Mouse (Mus musculus): ENCODE results near the gene Ubap1l. TPM values are rescaled to one million over a fixed set of nuclear protein-coding genes. Genes with fewer than 3 reads are reported as not detected.

Gene Ubap1l
- polyA plus RNA-seq, 1 experiment = 10.3 TPM

DNA sequence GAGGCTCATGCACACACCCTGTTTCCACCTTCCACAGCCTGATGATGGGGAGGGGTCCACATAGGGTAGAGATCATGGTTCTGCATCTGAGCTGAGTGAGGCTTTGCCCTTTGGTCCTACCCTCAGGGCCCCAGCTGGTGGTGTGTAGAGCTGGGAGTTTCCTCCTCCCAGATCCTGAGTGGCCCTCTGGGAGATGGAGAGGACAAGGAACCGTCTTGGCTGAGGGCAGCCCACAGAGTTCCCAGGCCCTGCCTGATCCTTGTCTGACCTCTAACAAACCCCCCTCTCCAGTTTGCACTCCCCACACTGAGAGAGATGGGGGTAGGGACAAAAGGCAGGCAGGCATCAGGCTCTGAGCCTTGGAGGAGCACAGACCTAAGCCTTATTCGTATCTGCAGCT, 33.5 kb downstream of the Ubap1l start:
- no peak for TF ChIP-seq POLR2A (IDR thresholded peaks at IDR 0.05; ENCODE audit: borderline replicate concordance, extremely low read depth, insufficient read depth, insufficient read length, poor library complexity, severe bottlenecking)
- TF ChIP-seq CTCF (IDR thresholded peaks at IDR 0.05; ENCODE audit: borderline replicate concordance, extremely low read depth, insufficient read depth, insufficient read length) = no peak
- DNase-seq (ENCODE audit: low read depth) = no peak

DNA sequence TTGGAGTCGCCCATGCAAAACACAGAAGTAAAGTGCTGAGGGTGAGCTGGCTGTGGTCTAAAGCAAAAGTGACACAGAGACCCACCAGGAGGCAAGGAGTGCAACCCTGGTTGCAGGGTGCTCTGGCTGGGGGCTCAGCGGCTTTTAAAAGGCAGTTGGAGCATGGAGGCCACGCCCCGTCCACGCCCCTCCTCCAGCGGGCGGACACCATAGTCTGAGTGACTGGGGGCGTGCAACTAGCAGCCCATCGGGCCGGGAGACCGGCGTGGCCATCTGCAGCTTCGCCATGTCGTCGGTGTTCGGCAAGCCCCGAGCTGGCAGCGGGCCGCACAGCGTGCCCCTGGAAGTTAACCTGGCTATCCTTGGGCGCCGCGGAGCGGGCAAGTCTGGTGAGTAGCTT, 37.4 kb downstream of the Ubap1l start, which contains the start of gene Rasl12:
Gene Rasl12 (plus strand): TSS at position 228 of the 400 bp plus-strand sequence.
- peak; percentile 85 for DNase-seq (ENCODE audit: low read depth)
- TF ChIP-seq CTCF (IDR thresholded peaks at IDR 0.05; ENCODE audit: borderline replicate concordance, extremely low read depth, insufficient read depth, insufficient read length) = no peak
- TF ChIP-seq POLR2A (IDR thresholded peaks at IDR 0.05; ENCODE audit: borderline replicate concordance, extremely low read depth, insufficient read depth, insufficient read length, poor library complexity, severe bottlenecking) = peak; percentile 33; the same call in 1 of the 2 replicates

DNA sequence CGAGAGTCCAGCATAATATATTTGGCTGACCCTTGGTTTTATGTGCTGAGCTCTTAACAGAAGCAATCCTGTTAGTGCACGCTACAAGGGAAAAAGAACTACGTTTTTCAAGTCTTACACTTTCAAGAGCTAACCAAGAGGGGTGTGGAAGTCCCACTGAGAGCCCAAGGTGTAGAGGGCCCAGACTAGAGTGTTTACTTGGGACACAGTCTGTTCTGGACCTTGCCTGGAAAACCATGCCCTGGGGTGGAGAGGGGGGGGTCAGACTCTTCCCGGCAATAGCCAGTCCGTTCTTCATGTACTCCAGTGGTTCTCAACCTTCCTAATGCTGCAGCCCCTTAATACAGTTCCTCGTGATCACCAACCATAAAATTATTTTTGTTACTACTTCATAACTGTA, 39.1 kb downstream of the Ubap1l start:
- no peak for DNase-seq (ENCODE audit: low read depth)
- no peak for TF ChIP-seq CTCF (IDR thresholded peaks at IDR 0.05; ENCODE audit: borderline replicate concordance, extremely low read depth, insufficient read depth, insufficient read length)
- TF ChIP-seq POLR2A (IDR thresholded peaks at IDR 0.05; ENCODE audit: borderline replicate concordance, extremely low read depth, insufficient read depth, insufficient read length, poor library complexity, severe bottlenecking) = no peak

DNA sequence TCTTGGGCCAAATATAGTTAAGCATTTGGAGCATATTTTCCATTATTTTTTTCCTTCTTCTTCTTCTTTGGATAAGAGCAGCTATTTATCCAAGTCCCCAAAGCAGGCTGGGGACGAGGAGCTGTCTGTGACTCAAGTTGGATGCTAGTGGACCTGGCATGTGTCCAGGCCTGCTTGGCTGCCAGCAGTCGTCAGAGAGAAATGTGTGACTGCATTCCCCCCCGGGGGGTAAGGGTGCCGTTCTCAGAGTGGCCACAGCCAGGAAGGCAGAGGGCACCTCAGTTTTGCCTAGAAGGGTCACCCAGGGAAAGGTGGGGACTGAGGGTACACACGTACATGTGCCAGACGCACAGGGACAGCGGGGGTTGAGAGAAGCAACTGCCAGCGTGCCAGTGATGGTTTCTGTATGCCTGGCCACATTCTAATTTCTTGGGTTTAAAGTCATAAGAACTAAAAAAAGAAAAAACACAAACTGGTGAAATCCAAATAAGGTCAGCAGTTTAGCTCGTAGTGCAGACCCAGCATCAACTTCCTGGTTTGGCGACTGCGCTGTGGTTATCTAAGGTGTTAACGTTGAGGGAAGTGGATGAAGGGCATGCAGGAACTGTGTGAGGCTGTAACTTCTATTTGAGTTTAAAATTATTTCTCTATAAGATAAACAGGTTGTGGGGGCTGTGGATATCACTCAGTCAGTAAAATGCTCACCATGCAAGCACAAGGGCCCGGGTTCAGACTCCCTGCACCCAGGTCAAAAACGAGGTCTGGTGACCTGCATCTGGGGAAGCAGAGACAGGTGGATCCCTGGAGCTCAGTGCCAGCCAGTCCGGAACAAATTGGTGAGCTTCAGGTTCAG, 43.7 kb downstream of the Ubap1l start:
- DNase-seq (ENCODE audit: low read depth) = peak; percentile 79
- no peak for TF ChIP-seq CTCF (IDR thresholded peaks at IDR 0.05; ENCODE audit: borderline replicate concordance, extremely low read depth, insufficient read depth, insufficient read length)
- TF ChIP-seq POLR2A (IDR thresholded peaks at IDR 0.05; ENCODE audit: borderline replicate concordance, extremely low read depth, insufficient read depth, insufficient read length, poor library complexity, severe bottlenecking) = no peak

DNA sequence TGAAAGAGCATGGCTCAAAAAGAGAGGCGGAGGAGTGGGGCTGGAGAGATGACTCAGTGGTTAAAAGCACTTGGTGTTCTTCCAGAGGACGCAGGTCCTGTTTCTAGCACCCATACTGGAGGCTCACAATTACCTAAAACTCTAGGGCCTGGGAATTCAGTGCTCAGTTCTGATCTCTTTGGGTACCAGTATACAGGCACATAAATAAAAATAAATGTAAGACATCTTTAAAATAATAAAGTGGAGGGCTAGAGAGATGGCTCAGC, 44.3 kb downstream of the Ubap1l start:
- DNase-seq (ENCODE audit: low read depth) = no peak
- TF ChIP-seq CTCF (IDR thresholded peaks at IDR 0.05; ENCODE audit: borderline replicate concordance, extremely low read depth, insufficient read depth, insufficient read length) (no peak), POLR2A (IDR thresholded peaks at IDR 0.05; ENCODE audit: borderline replicate concordance, extremely low read depth, insufficient read depth, insufficient read length, poor library complexity, severe bottlenecking) (no peak)

DNA sequence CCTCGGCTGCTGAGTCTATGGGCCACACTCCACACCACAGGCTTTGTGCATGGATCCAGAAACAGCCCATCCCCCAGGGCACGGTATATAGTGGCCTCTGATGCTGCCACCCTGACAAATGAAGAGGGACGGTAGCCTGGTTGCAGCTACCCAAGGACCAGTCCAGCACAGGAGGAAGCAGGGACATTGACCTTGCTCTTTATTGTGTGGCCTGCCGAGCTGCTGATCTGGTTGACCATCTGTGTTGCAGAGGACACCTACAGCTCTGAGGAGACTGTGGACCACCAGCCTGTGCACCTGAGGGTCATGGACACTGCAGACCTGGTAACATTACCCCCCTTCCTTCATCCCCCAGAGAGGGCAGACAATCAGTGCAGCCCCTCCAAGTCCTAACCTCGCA, 46.5 kb downstream of the Ubap1l start:
- TF ChIP-seq POLR2A (IDR thresholded peaks at IDR 0.05; ENCODE audit: borderline replicate concordance, extremely low read depth, insufficient read depth, insufficient read length, poor library complexity, severe bottlenecking) (no peak), CTCF (IDR thresholded peaks at IDR 0.05; ENCODE audit: borderline replicate concordance, extremely low read depth, insufficient read depth, insufficient read length) (no peak)

DNA sequence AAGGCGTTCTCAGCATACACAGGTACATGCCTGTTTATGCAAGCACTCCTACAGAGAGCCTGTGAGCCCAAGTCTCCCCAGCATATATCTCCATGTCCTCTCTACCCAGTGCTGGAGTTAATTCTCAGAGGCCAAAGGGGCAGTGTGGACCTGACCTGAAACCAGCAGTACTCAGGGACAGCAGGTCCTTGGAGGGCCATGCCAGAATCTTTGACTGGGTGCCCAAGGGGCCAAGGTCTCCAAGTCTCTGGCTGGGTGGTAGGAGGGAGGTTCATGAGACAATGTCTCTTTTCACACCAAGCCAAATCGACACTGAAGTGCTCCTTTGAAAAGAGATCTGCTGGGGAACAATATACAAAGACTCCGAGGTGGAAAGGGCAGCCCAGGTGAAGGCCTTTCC, 47.0 kb downstream of the Ubap1l start:
- TF ChIP-seq CTCF (IDR thresholded peaks at IDR 0.05; ENCODE audit: borderline replicate concordance, extremely low read depth, insufficient read depth, insufficient read length) (no peak), POLR2A (IDR thresholded peaks at IDR 0.05; ENCODE audit: borderline replicate concordance, extremely low read depth, insufficient read depth, insufficient read length, poor library complexity, severe bottlenecking) (no peak)
- no peak for DNase-seq (ENCODE audit: low read depth)

More for the DNA sequence above, 46.5 kb downstream of the Ubap1l start:
- DNase-seq (ENCODE audit: low read depth) = no peak

DNA sequence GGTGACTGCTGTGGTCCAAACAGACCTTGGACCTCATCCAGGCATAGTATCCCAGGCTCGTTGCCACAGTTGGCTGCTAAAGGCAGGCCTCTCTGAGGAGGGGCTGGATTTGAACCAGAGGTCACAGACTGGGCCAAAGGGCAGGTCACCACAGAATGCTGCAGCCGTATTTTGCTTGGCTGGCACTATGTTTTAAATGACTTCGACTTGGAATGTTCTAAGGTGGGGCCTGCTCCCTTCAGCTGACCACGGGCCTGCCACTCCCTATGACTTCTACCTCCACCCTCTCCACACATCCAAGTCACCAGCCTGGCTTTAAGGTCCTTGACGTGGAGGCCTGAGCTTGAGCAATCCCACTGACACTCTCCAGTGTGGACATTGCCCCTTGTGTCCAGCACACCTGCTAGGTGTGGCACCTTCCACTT, 48.0 kb downstream of the Ubap1l start:
- no peak for DNase-seq (ENCODE audit: low read depth)
- no peak for TF ChIP-seq CTCF (IDR thresholded peaks at IDR 0.05; ENCODE audit: borderline replicate concordance, extremely low read depth, insufficient read depth, insufficient read length)
- TF ChIP-seq POLR2A (IDR thresholded peaks at IDR 0.05; ENCODE audit: borderline replicate concordance, extremely low read depth, insufficient read depth, insufficient read length, poor library complexity, severe bottlenecking) = no peak

DNA sequence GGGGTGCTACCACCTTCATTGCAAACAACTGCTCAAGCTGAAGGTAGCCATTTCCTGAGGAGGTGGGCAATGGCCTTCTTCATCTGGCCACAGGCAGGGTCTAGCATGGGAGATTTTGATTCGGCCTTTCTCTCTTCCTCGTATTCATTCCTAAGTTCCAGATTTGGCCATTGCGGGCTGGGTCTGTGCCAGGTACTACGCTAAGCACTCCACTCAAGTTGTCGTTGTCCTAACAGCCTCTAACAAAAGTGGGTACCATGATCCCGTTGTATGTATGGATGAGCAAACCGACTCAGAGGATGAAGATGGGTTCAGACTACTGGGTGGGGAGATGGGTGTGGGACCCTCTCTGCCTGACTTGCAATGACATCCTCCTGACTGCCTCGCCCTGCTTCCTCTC, 49.5 kb downstream of the Ubap1l start:
- no peak for DNase-seq (ENCODE audit: low read depth)
- TF ChIP-seq POLR2A (IDR thresholded peaks at IDR 0.05; ENCODE audit: borderline replicate concordance, extremely low read depth, insufficient read depth, insufficient read length, poor library complexity, severe bottlenecking) = no peak
- no peak for TF ChIP-seq CTCF (IDR thresholded peaks at IDR 0.05; ENCODE audit: borderline replicate concordance, extremely low read depth, insufficient read depth, insufficient read length)

DNA sequence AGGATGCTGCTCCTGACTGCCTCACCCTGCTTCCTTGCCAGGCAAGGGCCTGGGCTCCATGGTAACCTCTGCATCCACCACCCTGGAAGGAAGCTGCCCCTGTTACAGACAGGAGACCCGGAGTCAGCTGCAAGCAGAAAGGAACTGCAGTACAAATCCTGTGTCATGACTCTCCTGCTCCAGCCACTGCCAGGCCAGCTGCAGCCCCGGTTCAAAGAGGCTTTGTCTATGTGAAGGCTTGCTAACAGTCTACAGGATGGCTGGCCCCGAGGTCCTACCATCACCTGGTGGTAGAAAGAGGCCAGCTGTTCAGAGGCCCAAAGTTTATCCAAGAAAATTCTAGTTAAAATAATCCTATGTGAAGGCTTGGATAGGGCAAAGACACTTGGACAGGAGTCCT, 50.5 kb downstream of the Ubap1l start:
- TF ChIP-seq POLR2A (IDR thresholded peaks at IDR 0.05; ENCODE audit: borderline replicate concordance, extremely low read depth, insufficient read depth, insufficient read length, poor library complexity, severe bottlenecking) = no peak
- TF ChIP-seq CTCF (IDR thresholded peaks at IDR 0.05; ENCODE audit: borderline replicate concordance, extremely low read depth, insufficient read depth, insufficient read length) = no peak
- DNase-seq (ENCODE audit: low read depth) = no peak

DNA sequence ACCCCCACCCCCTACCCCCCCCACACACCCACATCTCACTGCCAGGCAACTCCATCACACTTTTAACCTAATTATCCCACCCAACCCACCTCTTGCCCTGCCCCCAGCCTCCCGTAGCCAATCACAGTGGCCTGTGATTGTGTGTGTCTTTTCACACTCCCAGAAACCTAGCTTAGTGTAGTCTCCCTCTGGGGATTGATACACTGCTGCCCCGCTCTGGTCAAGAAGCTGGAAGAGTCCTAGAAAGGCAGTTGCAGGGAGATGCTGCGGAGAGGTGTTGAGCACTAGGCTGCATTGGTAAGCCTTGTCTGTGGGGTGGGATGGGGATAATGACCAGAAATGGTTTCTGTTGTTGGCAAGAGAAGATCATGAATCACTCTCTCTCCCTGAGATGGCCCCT, 56.9 kb downstream of the Ubap1l start:
- TF ChIP-seq CTCF (IDR thresholded peaks at IDR 0.05; ENCODE audit: borderline replicate concordance, extremely low read depth, insufficient read depth, insufficient read length) (no peak), POLR2A (IDR thresholded peaks at IDR 0.05; ENCODE audit: borderline replicate concordance, extremely low read depth, insufficient read depth, insufficient read length, poor library complexity, severe bottlenecking) (no peak)
- DNase-seq (ENCODE audit: low read depth) = peak; percentile 36

DNA sequence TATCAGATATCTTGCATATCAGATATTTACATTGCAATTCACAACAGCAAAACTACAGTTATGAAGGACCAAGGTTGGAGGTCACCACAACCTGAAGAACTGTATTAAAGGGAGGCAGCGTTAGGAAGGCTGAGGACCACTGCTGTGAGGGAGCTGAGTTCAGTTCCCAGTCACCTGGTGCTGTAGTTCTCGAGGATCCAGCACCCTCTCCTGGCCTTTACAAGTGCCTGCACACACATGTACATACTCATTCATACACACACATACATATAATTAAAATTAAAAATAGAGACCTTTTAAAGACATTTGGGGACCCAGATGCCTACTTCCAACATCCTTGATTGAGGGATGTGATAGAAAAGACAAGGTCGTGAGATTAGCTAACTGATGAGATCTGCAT, 58.8 kb downstream of the Ubap1l start:
- no peak for DNase-seq (ENCODE audit: low read depth)
- no peak for TF ChIP-seq CTCF (IDR thresholded peaks at IDR 0.05; ENCODE audit: borderline replicate concordance, extremely low read depth, insufficient read depth, insufficient read length)
- no peak for TF ChIP-seq POLR2A (IDR thresholded peaks at IDR 0.05; ENCODE audit: borderline replicate concordance, extremely low read depth, insufficient read depth, insufficient read length, poor library complexity, severe bottlenecking)

Measured in brain, embryonic 14.5 days (tissue).